Mouse (Mus musculus): ENCODE measurements around the gene Ubr3. TPM values are rescaled to one million over a fixed set of nuclear protein-coding genes. Genes with fewer than 3 reads are reported as not detected.

Ubr3 gene
- polyA plus RNA-seq, 1 experiment from 2014 or later = 8.3 TPM

DNA sequence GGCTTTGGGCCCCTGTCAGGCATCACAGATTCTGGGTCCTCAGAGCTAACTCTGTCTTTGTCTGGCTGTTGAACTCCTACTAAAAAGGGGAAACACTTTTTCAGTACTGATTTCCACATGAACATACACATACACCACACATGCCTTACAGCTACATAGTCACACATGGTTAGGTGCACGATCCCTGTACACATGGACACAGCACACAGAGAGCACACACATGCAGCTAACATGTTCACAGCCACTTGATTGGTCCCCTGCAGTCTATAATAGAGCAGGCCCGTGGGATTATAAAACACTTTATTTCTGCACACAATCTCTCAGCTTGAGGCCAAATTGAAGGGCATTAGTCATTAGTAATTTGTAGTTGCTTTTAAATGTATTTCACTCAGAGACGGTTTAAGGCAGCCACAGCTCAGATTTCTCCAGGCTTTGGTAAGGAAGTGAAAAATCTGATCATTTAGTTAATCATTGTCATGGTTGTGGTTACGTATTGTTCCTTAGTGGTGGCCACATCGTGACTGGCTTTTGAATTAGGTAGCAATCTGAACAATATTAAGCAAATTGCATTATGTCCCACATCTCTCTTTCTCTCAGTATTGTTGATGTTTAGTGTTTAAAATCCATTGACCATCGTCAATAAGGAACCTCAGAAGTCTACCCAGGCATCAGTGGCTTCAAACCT, 169.4 kb downstream of the Ubr3 start:
- H3K4me2 ChIP-seq (ENCODE audit: low read depth, low read length) = no peak overlapping the region
- no peaks in the 10 kb centered on the region for H3K36me3 ChIP-seq (ENCODE audit: control insufficient read depth, insufficient read depth, low read length)
- WGBS = 65% methylated on average over 6 of the region's 6 CpGs
- peak; percentile 56; the same call in 1 of the 2 replicates for ATAC-seq
- no peak overlapping the region for H3K9ac ChIP-seq (ENCODE audit: low read depth, low read length)
- no peaks in the 10 kb centered on the region for H3K27me3 ChIP-seq (replicated peaks; ENCODE audit: control insufficient read depth, insufficient read depth, low read length)
- no peak overlapping the region for H3K4me3 ChIP-seq (ENCODE audit: low read length)
- H3K27ac ChIP-seq (ENCODE audit: low read length) = no peak overlapping the region
- H3K4me1 ChIP-seq (ENCODE audit: control insufficient read depth, insufficient read depth, low read length) = peaks cover 4% of the 10 kb centered on the region; the same call in 1 of the 2 replicates
- no peaks in the 10 kb centered on the region for H3K9me3 ChIP-seq (ENCODE audit: control insufficient read depth, low read length)

DNA sequence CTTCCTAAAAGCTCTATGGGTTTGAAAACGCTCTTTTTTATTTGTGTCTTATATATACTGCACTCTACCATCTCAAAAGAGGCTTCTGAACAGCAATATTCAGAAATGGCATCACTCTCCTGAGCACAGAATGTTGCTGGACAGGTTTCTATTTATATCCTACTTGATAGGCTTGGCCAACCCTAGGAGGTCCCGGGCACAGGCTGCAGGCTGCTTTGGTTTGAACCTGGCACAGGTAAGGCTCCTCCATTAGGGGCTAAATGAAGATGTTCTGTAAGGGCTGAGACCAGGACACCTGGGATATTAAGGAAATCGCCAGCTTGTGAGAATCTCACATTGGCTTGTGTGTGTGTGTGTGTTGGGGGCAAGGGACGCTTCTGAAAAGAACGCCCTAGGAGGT, 172.8 kb downstream of the Ubr3 start:
- peak; percentile 68 for ATAC-seq
- no peak overlapping the region for H3K27ac ChIP-seq (ENCODE audit: low read length)
- H3K4me3 ChIP-seq (ENCODE audit: low read length) = no peak overlapping the region
- H3K9me3 ChIP-seq (ENCODE audit: control insufficient read depth, low read length) = no peaks in the 10 kb centered on the region
- H3K9ac ChIP-seq (ENCODE audit: low read depth, low read length) = no peak overlapping the region
- 79% methylated on average over 5 of the region's 5 CpGs for WGBS
- peaks cover 4% of the 10 kb centered on the region; the same call in 1 of the 2 replicates for H3K4me1 ChIP-seq (ENCODE audit: control insufficient read depth, insufficient read depth, low read length)
- H3K36me3 ChIP-seq (ENCODE audit: control insufficient read depth, insufficient read depth, low read length) = no peaks in the 10 kb centered on the region
- no peaks in the 10 kb centered on the region for H3K27me3 ChIP-seq (replicated peaks; ENCODE audit: control insufficient read depth, insufficient read depth, low read length)
- H3K4me2 ChIP-seq (ENCODE audit: low read depth, low read length) = no peak overlapping the region

Other genes with a start within 250 kb of the Ubr3 start
- gene Klhl41, start 227.1 kb upstream of the Ubr3 start, polyA plus RNA-seq (2015; fragmentation: Nextera tagmentation; extraction: Ambion mirVana) = 0.16 and 0.18 TPM in 2 replicates
- gene Fastkd1, start 183.7 kb upstream of the Ubr3 start, polyA plus RNA-seq (2015; fragmentation: Nextera tagmentation; extraction: Ambion mirVana) = 11.3 and 12.0 TPM in 2 replicates
- 110 and 126 TPM in 2 replicates for gene Ppig, start 174.7 kb upstream of the Ubr3 start, polyA plus RNA-seq (2015; fragmentation: Nextera tagmentation; extraction: Ambion mirVana)
- gene Ccdc173, start 107.7 kb upstream of the Ubr3 start, polyA plus RNA-seq (2015; fragmentation: Nextera tagmentation; extraction: Ambion mirVana) = 0.84 and 0.97 TPM in 2 replicates
- 22.4 and 23.1 TPM in 2 replicates for gene Phospho2, start 107.6 kb upstream of the Ubr3 start, polyA plus RNA-seq (2015; fragmentation: Nextera tagmentation; extraction: Ambion mirVana)
- 29.5 and 31.1 TPM in 2 replicates for gene Klhl23, start 75.3 kb upstream of the Ubr3 start, polyA plus RNA-seq (2015; fragmentation: Nextera tagmentation; extraction: Ambion mirVana)
- gene Ssb, start 35.7 kb upstream of the Ubr3 start, polyA plus RNA-seq (2015; fragmentation: Nextera tagmentation; extraction: Ambion mirVana) = 223 and 249 TPM in 2 replicates
- 36.7 and 38.5 TPM in 2 replicates for gene Mettl5, start 11.6 kb upstream of the Ubr3 start, polyA plus RNA-seq (2015; fragmentation: Nextera tagmentation; extraction: Ambion mirVana)
- 0.04 and 0.07 TPM in 2 replicates for gene Myo3b, start 141.9 kb downstream of the Ubr3 start, polyA plus RNA-seq (2015; fragmentation: Nextera tagmentation; extraction: Ambion mirVana)

Data from intestine, embryonic 16.5 days (tissue).